Mouse (Mus musculus) small intestine, adult 2 months (tissue): ENCODE measurements around the gene Fam222b. TPM values are rescaled to one million over a fixed set of nuclear protein-coding genes. Genes with fewer than 3 reads are reported as not detected.

Experiments
- H3K27ac ChIP-seq: fragments of 200-500 bp; 2 replicates; pipeline ENCODE4 v1.5.1; 2012; ENCODE audit warnings: low read depth, low read length, control low read depth, inconsistent platforms; ENCODE audit not compliant: insufficient read depth
- H3K27me3 ChIP-seq: fragments of 200-500 bp; 2 replicates; pipeline ENCODE4 v1.6.1; 2012; ENCODE audit warnings: mild to moderate bottlenecking, moderate library complexity, low read length, inconsistent platforms; ENCODE audit not compliant: control insufficient read depth, insufficient read depth
- H3K36me3 ChIP-seq: fragments of 200-500 bp; 2 replicates; pipeline ENCODE4 v1.6.1; 2012; ENCODE audit warnings: mild to moderate bottlenecking, low read length, control low read depth, inconsistent platforms; ENCODE audit not compliant: control insufficient read depth, insufficient read depth
- H3K4me1 ChIP-seq: fragments of 200-500 bp; 2 replicates; pipeline ENCODE4 v1.6.1; 2012; ENCODE audit warnings: low read length, inconsistent platforms, mixed read lengths; ENCODE audit not compliant: control insufficient read depth, insufficient read depth, insufficient read length
- H3K4me3 ChIP-seq: fragments of 200-500 bp; 2 replicates; pipeline ENCODE4 v1.5.1; 2012; ENCODE audit warnings: low read depth, mild to moderate bottlenecking, control low read depth, inconsistent platforms, low read length, moderate library complexity
- CTCF ChIP-seq: fragments of 200-500 bp; IDR thresholded peaks from 2 replicates; pipeline ENCODE4 v1.5.1; 2012; ENCODE audit warnings: low read depth, mild to moderate bottlenecking, control low read depth, inconsistent platforms, low read length, moderate library complexity, mixed read lengths; ENCODE audit not compliant: insufficient replicate concordance, insufficient read length; ENCODE audit errors: extremely low read depth
- POLR2A ChIP-seq: fragments of 200-500 bp; IDR thresholded peaks from 2 replicates; pipeline ENCODE4 v1.6.1; 2012; ENCODE audit warnings: low read depth, mild to moderate bottlenecking, control low read depth, inconsistent platforms, low read length, moderate library complexity
- WGBS: fragments of 180-500 bp; shearing (Covaris S2); methylation state at CpG from one replicate; pipeline ENCODE4 v1.1.7; 2018; 5-methylcytosine and 5-hydroxymethylcytosine counted together
- polyA plus RNA-seq: library from polyadenylated mRNA; depleted of rRNA; stranded (reverse); fragments of >200 nt; gene quantifications from 2 replicates; pipeline ENCODE4 v1.2.3, GENCODE M21; 2012

Gene Fam222b
- polyA plus RNA-seq, 1 experiment = 29.2 TPM

GRCm38 (mm10) chr11:78152299-78153231, 58.1 kb downstream of the Fam222b start:
- TF ChIP-seq POLR2A (no peak), CTCF (no peak)
- Histone ChIP-seq H3K27ac (0 out of 2 replicates have a peak overlapping the region, but pooled peaks have one; percentile 14), H3K4me1 (no peaks in the 10 kb centered on the region; the same call in 1 of the 2 replicates), H3K36me3 (peaks cover 36% of the 10 kb centered on the region), H3K27me3 (no peaks in the 10 kb centered on the region), H3K4me3 (no peak overlapping the region)
- 75% methylated on average over 9 of the region's 9 CpGs for WGBS

DNA sequence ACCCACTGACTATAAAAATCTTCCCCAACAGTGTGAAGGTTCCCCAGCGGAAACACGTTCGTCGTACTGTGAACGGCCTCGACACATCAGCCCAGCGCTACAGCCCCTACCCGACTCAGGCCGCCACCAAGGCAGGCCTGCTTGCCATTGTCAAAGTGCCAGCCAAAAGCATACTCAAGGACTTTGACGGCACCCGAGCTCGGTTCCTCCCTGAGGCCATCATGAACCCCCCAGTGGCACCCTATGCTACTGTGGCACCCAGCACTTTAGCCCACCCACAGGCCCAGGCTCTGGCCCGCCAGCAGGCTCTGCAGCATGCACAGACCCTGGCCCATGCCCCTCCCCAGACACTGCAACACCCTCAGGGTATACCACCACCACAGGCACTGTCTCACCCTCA, 59.3 kb downstream of the Fam222b start:
- H3K36me3 ChIP-seq = peaks cover 40% of the 10 kb centered on the region
- H3K27ac ChIP-seq = no peak overlapping the region
- 88% methylated on average over 13 of the region's 13 CpGs for WGBS

GRCm38 (mm10) chr11:78155674-78156073, 61.2 kb downstream of the Fam222b start:
- H3K27ac ChIP-seq = no peak overlapping the region
- no peaks in the 10 kb centered on the region for H3K27me3 ChIP-seq
- H3K4me1 ChIP-seq = no peaks in the 10 kb centered on the region; the same call in 1 of the 2 replicates
- 91% methylated on average over 5 of the region's 5 CpGs for WGBS
- no peak overlapping the region for H3K4me3 ChIP-seq
- peaks cover 49% of the 10 kb centered on the region for H3K36me3 ChIP-seq
- TF ChIP-seq CTCF = no peak
- TF ChIP-seq POLR2A = no peak

More for the DNA sequence above, 59.3 kb downstream of the Fam222b start:
- Histone ChIP-seq H3K4me3 (no peak overlapping the region), H3K4me1 (no peaks in the 10 kb centered on the region; the same call in 1 of the 2 replicates), H3K27me3 (no peaks in the 10 kb centered on the region)
- no peak for TF ChIP-seq POLR2A
- no peak for TF ChIP-seq CTCF

DNA sequence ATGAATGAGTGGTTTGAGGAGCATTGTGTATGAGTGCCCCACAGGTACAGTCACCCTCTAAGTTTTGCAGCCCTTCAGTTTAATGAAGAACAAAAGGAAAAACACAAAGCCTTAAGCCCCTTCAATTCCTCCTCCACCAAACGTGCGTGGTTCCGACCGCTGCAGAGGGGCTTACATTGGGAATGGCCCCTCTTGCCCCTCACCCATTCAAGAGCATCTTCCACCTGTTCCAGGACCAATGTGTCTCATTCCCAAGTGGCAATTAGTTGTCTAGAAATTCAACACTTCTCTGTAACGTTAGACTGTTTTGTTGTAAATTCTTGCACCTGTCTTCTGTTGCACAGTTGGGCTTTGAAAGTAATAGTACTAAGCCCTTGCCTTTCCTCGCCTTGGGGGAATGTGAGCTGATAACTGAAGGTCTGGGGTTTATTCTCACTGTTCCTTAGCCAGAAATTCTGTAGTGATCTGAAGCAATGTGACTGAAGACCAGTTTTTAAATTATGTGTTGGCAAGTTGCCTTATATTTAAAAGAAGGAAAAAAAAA, 61.8 kb downstream of the Fam222b start:
- H3K27ac ChIP-seq = no peak overlapping the region

GRCm38 (mm10) chr11:78159096-78159495, 64.6 kb downstream of the Fam222b start:
- H3K36me3 ChIP-seq = peaks cover 47% of the 10 kb centered on the region
- WGBS = 18% methylated on average over 2 of the region's 2 CpGs
- TF ChIP-seq POLR2A = no peak
- peak; percentile 98; the same call in 1 of the 2 replicates for TF ChIP-seq CTCF
- H3K4me1 ChIP-seq = peaks cover 21% of the 10 kb centered on the region
- no peaks in the 10 kb centered on the region for H3K27me3 ChIP-seq
- no peak overlapping the region for H3K4me3 ChIP-seq
- no peak overlapping the region for H3K27ac ChIP-seq

More for the DNA sequence above, 61.8 kb downstream of the Fam222b start:
- H3K36me3 ChIP-seq = peaks cover 51% of the 10 kb centered on the region
- H3K4me1 ChIP-seq = no peaks in the 10 kb centered on the region; the same call in 1 of the 2 replicates
- TF ChIP-seq POLR2A = no peak
- TF ChIP-seq CTCF = no peak
- no peak overlapping the region for H3K4me3 ChIP-seq
- WGBS = 84% methylated on average over 6 of the region's 6 CpGs
- no peaks in the 10 kb centered on the region for H3K27me3 ChIP-seq

- Histone ChIP-seq H3K36me3 (peaks cover 44% of the 10 kb centered on the region), H3K27me3 (no peaks in the 10 kb centered on the region), H3K4me3 (no peak overlapping the region), H3K27ac (no peak overlapping the region), H3K4me1 (peaks cover 25% of the 10 kb centered on the region)
- WGBS = 77% methylated on average over 7 of the region's 7 CpGs
- TF ChIP-seq CTCF (no peak), POLR2A (no peak)
These were observed 65.1 kb downstream of the Fam222b start for GRCm38 (mm10) chr11:78159557-78159956.

DNA sequence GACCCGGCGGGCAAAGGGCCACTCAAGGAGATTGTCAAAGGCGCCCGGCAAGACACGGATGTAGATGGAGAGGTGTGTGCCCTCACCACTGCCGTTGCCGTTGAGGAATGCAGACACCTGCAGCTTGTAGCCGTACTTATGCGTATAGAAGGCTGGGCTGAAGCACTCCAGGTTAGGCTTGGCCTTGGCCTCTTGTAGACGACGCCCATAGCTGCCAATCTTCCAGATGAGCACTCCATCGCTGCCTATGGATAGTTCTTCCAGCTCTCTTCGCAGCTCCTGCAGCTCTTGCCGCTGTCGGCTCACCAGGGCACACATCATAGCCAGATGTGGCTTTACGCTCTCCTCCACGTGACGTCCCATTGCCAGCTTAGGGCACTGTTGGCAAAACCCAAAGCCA, 65.7 kb downstream of the Fam222b start:
- no peaks in the 10 kb centered on the region for H3K27me3 ChIP-seq
- no peak overlapping the region for H3K27ac ChIP-seq
- no peak for TF ChIP-seq CTCF
- no peak for TF ChIP-seq POLR2A
- WGBS = 84% methylated on average over 18 of the region's 18 CpGs
- H3K36me3 ChIP-seq = peaks cover 41% of the 10 kb centered on the region
- no peak overlapping the region for H3K4me3 ChIP-seq
- peaks cover 25% of the 10 kb centered on the region for H3K4me1 ChIP-seq
